Mouse (Mus musculus) MEL (cell line): ENCODE measurements around the gene Wdr38. TPM values are rescaled to one million over a fixed set of nuclear protein-coding genes. Genes with fewer than 3 reads are reported as not detected.

Source experiments
- DNase-seq: peaks from one replicate; pipeline ENCODE4 v3.0.0; 2011; ENCODE audit warnings: low read depth, low spot score
- H3K27ac ChIP-seq: 2 replicates; pipeline ENCODE4 v1.5.1; 2012; ENCODE audit warnings: low read depth, mild to moderate bottlenecking, control low read depth, low read length, moderate library complexity; ENCODE audit not compliant: control insufficient read depth
- H3K27me3 ChIP-seq, 2 experiments: fragments of 150-350 bp in 1 of 2; sonication (generic) in 1 of 2; 2 replicates each; pipeline ENCODE4 v1.6.1; 2012; ENCODE audit warnings: low read length in 2 of 2, mild to moderate bottlenecking in 2 of 2, improper control_type of control experiment in 1 of 2, moderate library complexity in 1 of 2; ENCODE audit not compliant: insufficient read depth in 2 of 2, control insufficient read depth in 1 of 2
- H3K36me3 ChIP-seq, 2 experiments: 2 replicates each; pipeline ENCODE4 v1.6.1; 2012 to 2014; ENCODE audit warnings: low read length in 2 of 2, improper control_type of control experiment in 1 of 2, inconsistent platforms in 1 of 2, mild to moderate bottlenecking in 1 of 2; ENCODE audit not compliant: insufficient read depth in 2 of 2, control insufficient read depth in 1 of 2
- H3K4me1 ChIP-seq, 2 experiments: fragments of 150-350 bp in 1 of 2; sonication (generic) in 1 of 2; 2 replicates each; pipeline ENCODE4 v1.6.1; 2012; ENCODE audit warnings: low read length in 2 of 2, improper control_type of control experiment in 1 of 2, mild to moderate bottlenecking in 1 of 2; ENCODE audit not compliant: insufficient read depth in 2 of 2, control insufficient read depth in 1 of 2
- H3K4me3 ChIP-seq, 2 experiments: fragments of 150-350 bp in 1 of 2; sonication (generic) in 1 of 2; 2 replicates each; pipeline ENCODE4 v1.5.1; 2012; ENCODE audit warnings: low read depth in 2 of 2, low read length in 2 of 2, mild to moderate bottlenecking in 2 of 2, moderate library complexity in 2 of 2, control low read depth in 1 of 2, improper control_type of control experiment in 1 of 2; ENCODE audit not compliant: control insufficient read depth in 1 of 2, insufficient read depth in 1 of 2
- H3K79me2 ChIP-seq: 2 replicates; pipeline ENCODE4 v1.6.1; 2012; ENCODE audit warnings: mild to moderate bottlenecking, low read length, moderate library complexity; ENCODE audit not compliant: control insufficient read depth, poor library complexity, insufficient read depth
- H3K9ac ChIP-seq: 2 replicates; pipeline ENCODE4 v1.6.1; 2012; ENCODE audit warnings: low read depth, mild to moderate bottlenecking, control low read depth, low read length, moderate library complexity; ENCODE audit not compliant: control insufficient read depth, poor library complexity, severe bottlenecking
- H3K9me3 ChIP-seq: fragments of 150-350 bp; sonication (generic); replicated peaks from 2 replicates; pipeline ENCODE4 v1.6.1; 2012; ENCODE audit warnings: mild to moderate bottlenecking, low read length, improper control_type of control experiment, moderate library complexity; ENCODE audit not compliant: insufficient read depth
- BHLHE40 ChIP-seq: IDR thresholded peaks from 2 replicates; pipeline ENCODE4 v1.6.1; 2012; ENCODE audit warnings: low read depth, mild to moderate bottlenecking, inconsistent platforms, low read length, improper control_type of control experiment, borderline replicate concordance
- CTCF ChIP-seq, 3 experiments: IDR thresholded peaks in 2 of 3; conservative IDR thresholded peaks in 1 of 3; 2 replicates each; pipeline ENCODE4 v1.5.1; 2011 to 2012; ENCODE audit warnings: low read length in 3 of 3, low read depth in 2 of 3, mild to moderate bottlenecking in 2 of 3, improper control_type of control experiment in 1 of 3, inconsistent platforms in 1 of 3, mixed read lengths in 1 of 3, moderate library complexity in 1 of 3; ENCODE audit not compliant: control insufficient read depth in 1 of 3, insufficient read depth in 1 of 3, poor library complexity in 1 of 3, severe bottlenecking in 1 of 3
- E2F4 ChIP-seq: IDR thresholded peaks from 2 replicates; pipeline ENCODE4 v1.6.1; 2011; ENCODE audit warnings: low read depth, low read length, improper control_type of control experiment, borderline replicate concordance
- EP300 ChIP-seq, 2 experiments: IDR thresholded peaks; 2 replicates each; pipeline ENCODE4 v1.6.1; 2011; ENCODE audit warnings: improper control_type of control experiment in 2 of 2, low read length in 2 of 2, low read depth in 1 of 2, mild to moderate bottlenecking in 1 of 2
- ETS1 ChIP-seq: IDR thresholded peaks from 2 replicates; pipeline ENCODE4 v1.6.1; 2012; ENCODE audit warnings: low read depth, mild to moderate bottlenecking, inconsistent platforms, low read length, improper control_type of control experiment, moderate library complexity
- GATA1 ChIP-seq: IDR thresholded peaks from 2 replicates; pipeline ENCODE4 v1.6.1; 2011; ENCODE audit warnings: low read depth, low read length, improper control_type of control experiment
- JUND ChIP-seq: IDR thresholded peaks from 2 replicates; pipeline ENCODE4 v1.6.1; 2011; ENCODE audit warnings: low read depth, mild to moderate bottlenecking, improper control_type of control experiment, low read length
- MAFK ChIP-seq: IDR thresholded peaks from 2 replicates; pipeline ENCODE4 v1.6.1; 2011; ENCODE audit warnings: low read depth, mild to moderate bottlenecking, low read length, improper control_type of control experiment, borderline replicate concordance
- MAZ ChIP-seq: IDR thresholded peaks from 2 replicates; pipeline ENCODE4 v1.6.1; 2012; ENCODE audit warnings: low read depth, mild to moderate bottlenecking, inconsistent platforms, low read length, improper control_type of control experiment
- MXI1 ChIP-seq: IDR thresholded peaks from 2 replicates; pipeline ENCODE4 v1.6.1; 2011; ENCODE audit warnings: mild to moderate bottlenecking, low read depth, low read length, improper control_type of control experiment
- MYC ChIP-seq: IDR thresholded peaks from 2 replicates; pipeline ENCODE4 v1.6.1; 2011; ENCODE audit warnings: low read depth, mild to moderate bottlenecking, low read length, improper control_type of control experiment, moderate library complexity
- NELFE ChIP-seq: IDR thresholded peaks from 2 replicates; pipeline ENCODE4 v1.6.1; 2011; ENCODE audit warnings: low read depth, low read length, improper control_type of control experiment
- RAD21 ChIP-seq: IDR thresholded peaks from 2 replicates; pipeline ENCODE4 v1.6.1; 2011; ENCODE audit warnings: mild to moderate bottlenecking, low read depth, low read length, improper control_type of control experiment
- RCOR1 ChIP-seq: IDR thresholded peaks from 2 replicates; pipeline ENCODE4 v1.6.1; 2012; ENCODE audit warnings: low read depth, mild to moderate bottlenecking, inconsistent platforms, low read length, improper control_type of control experiment
- SIN3A ChIP-seq: IDR thresholded peaks from 2 replicates; pipeline ENCODE4 v1.6.1; 2012; ENCODE audit warnings: low read length, improper control_type of control experiment, inconsistent platforms
- TAL1 ChIP-seq: IDR thresholded peaks from 2 replicates; pipeline ENCODE4 v1.6.1; 2012; ENCODE audit warnings: mild to moderate bottlenecking, inconsistent platforms, low read length, moderate library complexity, mixed read lengths
- TBP ChIP-seq: IDR thresholded peaks from 2 replicates; pipeline ENCODE4 v1.8.0; 2011; ENCODE audit warnings: low read depth, low read length, improper control_type of control experiment
- TCF12 ChIP-seq: IDR thresholded peaks from 2 replicates; pipeline ENCODE4 v1.6.1; 2014; ENCODE audit warnings: low read depth, mild to moderate bottlenecking, inconsistent platforms, low read length, improper control_type of control experiment, moderate library complexity
- USF2 ChIP-seq, 2 experiments: IDR thresholded peaks; 2 replicates each; pipeline ENCODE4 v1.6.1; 2011 to 2012; ENCODE audit warnings: improper control_type of control experiment in 2 of 2, low read length in 2 of 2, borderline replicate concordance in 1 of 2, inconsistent platforms in 1 of 2, low read depth in 1 of 2, mild to moderate bottlenecking in 1 of 2; ENCODE audit not compliant: insufficient read depth in 1 of 2
- ZKSCAN1 ChIP-seq: IDR thresholded peaks from 2 replicates; pipeline ENCODE4 v1.6.1; 2012; ENCODE audit warnings: low read depth, mild to moderate bottlenecking, inconsistent platforms, low read length, improper control_type of control experiment, moderate library complexity
- polyA plus RNA-seq, 2 experiments: library from polyadenylated mRNA; stranded (reverse) in 1 of 2; unstranded in 1 of 2; fragments of >175 nt in 1 of 2; fragments of >200 nt in 1 of 2; gene quantifications; 2 replicates each; pipeline versions ENCODE4 v1.2.1 to v1.2.4; 2012; ENCODE audit warnings: low replicate concordance in 2 of 2, low read depth in 1 of 2; ENCODE audit not compliant: insufficient read length in 2 of 2, insufficient read depth in 1 of 2, missing spikeins in 1 of 2
- total RNA-seq: library from RNA; depleted of rRNA; stranded (reverse); fragments of 300-350 nt; gene quantifications from 2 replicates; pipeline ENCODE4 v1.2.3, GENCODE M21; 2012

Wdr38 gene
- total and polyA plus RNA-seq, 3 experiments: 0.77 to 0.79 TPM; not detected in 1

GRCm38 (mm10) chr2:38987803-38988510 lies 9.3 kb upstream of the Wdr38 start:
- Histone ChIP-seq H3K27ac (no peak overlapping the region), H3K9me3 (no peaks in the 10 kb centered on the region), H3K79me2 (no peaks in the 10 kb centered on the region), H3K36me3 (peaks cover 0 to 9% of the 10 kb centered on the region in 2 experiments; a peak in 2 of 4 replicates), H3K4me1 (peaks cover 4 to 22% of the 10 kb centered on the region in 2 experiments; a peak in 3 of 4 replicates), H3K9ac (no peak overlapping the region), H3K27me3 (no peaks in the 10 kb centered on the region), H3K4me3 (no peak overlapping the region)
- no peak for DNase-seq
- no peak for TF ChIP-seq ZKSCAN1
- no peak for TF ChIP-seq CTCF (IDR thresholded peaks at IDR 0.05 in 2 of 3, conservative IDR thresholded peaks at IDR 0.05 in 1 of 3; ENCODE audit: control insufficient read depth in 1 of 3, insufficient read depth in 1 of 3, low read depth in 2 of 3, low read length in 3 of 3, poor library complexity in 1 of 3, severe bottlenecking in 1 of 3)
- no peak for TF ChIP-seq USF2 (IDR thresholded peaks at IDR 0.05; ENCODE audit: borderline replicate concordance in 1 of 2, insufficient read depth in 1 of 2, low read depth in 1 of 2, low read length in 2 of 2)
- TF ChIP-seq MYC: no peak
- no peak for TF ChIP-seq MAFK
- TF ChIP-seq JUND: no peak
- no peak for TF ChIP-seq MXI1
- TF ChIP-seq RAD21: no peak
- no peak for TF ChIP-seq TBP
- no peak for TF ChIP-seq RCOR1
- no peak for TF ChIP-seq MAZ
- no peak for TF ChIP-seq BHLHE40

- DNase-seq: peak; percentile 80
- Histone ChIP-seq H3K4me3 (no peak overlapping the region), H3K36me3 (peaks cover 0 to 9% of the 10 kb centered on the region in 2 experiments; a peak in 2 of 4 replicates), H3K27ac (peak overlapping the region; percentile 45; the same call in 1 of the 2 replicates), H3K4me1 (peaks cover 4 to 22% of the 10 kb centered on the region in 2 experiments; a peak in 3 of 4 replicates), H3K9me3 (no peaks in the 10 kb centered on the region), H3K27me3 (no peaks in the 10 kb centered on the region), H3K9ac (0 out of 2 replicates have a peak overlapping the region, but pooled peaks have one; percentile 17), H3K79me2 (no peaks in the 10 kb centered on the region)
- no peak for TF ChIP-seq E2F4
- TF ChIP-seq TCF12: peak; percentile 84
- peak; percentile 39; the same call in 1 of the 2 replicates for TF ChIP-seq TAL1
- peak; percentile 45; the same call in 1 of the 2 replicates for TF ChIP-seq BHLHE40
- peak; percentile 78 for TF ChIP-seq ETS1
- peak; percentile 78 to 84 for TF ChIP-seq EP300 (IDR thresholded peaks at IDR 0.05; ENCODE audit: low read depth in 1 of 2, low read length in 2 of 2)
- peak; percentile 19; the same call in 1 of the 2 replicates for TF ChIP-seq SIN3A
- TF ChIP-seq RAD21: no peak
- TF ChIP-seq NELFE: no peak
- peak; percentile 80 for TF ChIP-seq GATA1
- TF ChIP-seq RCOR1: peak; percentile 17; the same call in 1 of the 2 replicates
Measured at GRCm38 (mm10) chr2:38988929-38989328, 8.3 kb upstream of the Wdr38 start.
